Mouse (Mus musculus): ENCODE measurements around the gene Cdc20.
A peak's percentile ranks its signal among the peaks of the same experiment; 100 is the strongest.

Gene Cdc20

DNA sequence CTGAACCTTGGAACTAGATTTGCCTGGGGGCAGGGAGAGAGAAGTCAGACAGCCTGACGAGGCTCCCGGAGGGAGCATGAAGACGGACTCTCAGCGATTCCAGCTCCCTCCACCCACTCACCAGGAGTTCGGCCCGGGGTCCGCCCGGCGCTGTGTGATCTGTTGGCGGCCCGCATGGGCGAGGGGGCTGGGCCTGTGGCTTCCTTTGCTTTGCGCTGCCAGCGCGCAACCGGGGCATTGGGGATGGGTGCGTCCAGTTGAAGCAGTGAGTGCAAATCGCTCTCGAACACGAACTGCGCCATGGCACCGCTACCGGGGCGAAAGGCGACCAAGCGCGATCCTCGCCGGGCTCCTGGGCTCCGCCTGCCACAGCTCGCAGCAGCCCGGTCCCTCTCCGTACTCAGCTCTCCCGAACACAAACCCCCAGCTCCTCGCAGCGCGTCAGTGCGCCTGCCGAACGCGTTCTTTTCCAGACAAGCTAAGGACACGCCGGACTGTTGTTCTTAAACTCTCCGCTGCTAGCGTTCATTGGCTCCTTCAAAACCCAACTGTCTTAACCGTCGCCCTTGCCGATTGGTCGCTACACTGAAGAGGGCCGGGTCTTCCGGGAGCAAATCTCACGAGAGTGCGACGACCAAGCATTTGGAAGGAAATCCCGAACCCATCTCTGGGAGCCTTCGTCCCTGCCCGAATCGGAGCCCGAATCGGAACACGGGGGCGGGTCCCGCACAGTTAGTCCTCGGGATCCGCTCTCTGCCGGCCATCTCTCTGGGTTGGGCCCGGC is at the start of gene Cdc20:
Cdc20 (minus strand) TSS at position 533 of the 784 bp plus-strand sequence.
- Histone ChIP-seq H3K27me3 (ENCODE audit: insufficient read depth, low read length) (no peaks in the 10 kb centered on the region), H3K36me3 (ENCODE audit: insufficient read depth, low read length) (peaks cover 47% of the 10 kb centered on the region), H3K9me3 (ENCODE audit: low read length) (no peaks in the 10 kb centered on the region), H3K4me1 (replicated peaks; ENCODE audit: low read depth, low read length) (peaks cover 52% of the 10 kb centered on the region), H3K4me3 (replicated peaks; ENCODE audit: low read length) (peak within 1 kb of the TSS; percentile 97)
- TF ChIP-seq NANOG (IDR thresholded peaks at IDR 0.05; ENCODE audit: borderline replicate concordance, low read length) (no peak), POU5F1 (IDR thresholded peaks at IDR 0.05; ENCODE audit: borderline replicate concordance, low read length) (no peak), CTCF (conservative IDR thresholded peaks at IDR 0.05; ENCODE audit: low read length) (no peak)

DNA sequence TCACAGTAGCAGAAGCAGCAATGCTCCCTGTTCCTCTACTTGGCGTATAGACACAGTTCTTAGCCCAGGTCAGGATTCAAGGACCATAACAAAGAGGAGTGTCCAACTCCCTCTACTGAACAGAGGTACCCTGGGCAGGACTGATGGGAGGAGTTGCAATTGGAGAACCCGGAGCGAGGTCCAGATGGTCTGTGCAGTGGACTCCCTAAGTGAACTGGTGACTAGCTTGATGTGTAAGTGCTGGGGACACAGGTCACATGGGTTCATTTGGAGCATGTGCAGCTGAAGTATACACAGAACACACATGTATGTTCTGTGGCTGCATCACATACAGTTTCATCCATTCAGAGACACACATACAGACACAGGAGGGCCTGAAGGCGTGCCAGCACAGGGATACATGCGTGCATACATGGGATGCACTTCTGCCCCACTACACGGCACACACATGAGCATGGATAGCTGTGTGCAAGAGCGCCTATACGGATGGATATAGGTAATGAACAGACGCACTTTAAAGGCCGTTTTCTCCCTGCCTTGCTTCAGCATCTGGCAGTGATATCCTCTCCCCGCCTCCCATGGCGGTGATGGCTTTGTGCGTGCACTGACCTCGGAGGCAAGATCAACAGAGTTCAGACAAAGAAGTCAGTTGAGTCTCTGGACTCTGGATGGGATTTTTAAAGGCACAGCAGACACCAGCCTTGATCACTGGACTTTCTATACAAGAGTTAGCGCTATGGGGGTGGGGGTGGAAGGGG is 39.8 kb upstream of the Cdc20 start:
- peaks cover 17% of the 10 kb centered on the region for H3K4me1 ChIP-seq (replicated peaks; ENCODE audit: low read depth, low read length)
- no peak for TF ChIP-seq NANOG (IDR thresholded peaks at IDR 0.05; ENCODE audit: borderline replicate concordance, low read length)
- no peak for TF ChIP-seq CTCF (conservative IDR thresholded peaks at IDR 0.05; ENCODE audit: low read length)
- TF ChIP-seq POU5F1 (IDR thresholded peaks at IDR 0.05; ENCODE audit: borderline replicate concordance, low read length), result no peak
- H3K27me3 ChIP-seq (ENCODE audit: insufficient read depth, low read length), result peaks cover 47% of the 10 kb centered on the region
- H3K4me3 ChIP-seq (replicated peaks; ENCODE audit: low read length), result no peak overlapping the region
- peaks cover 9% of the 10 kb centered on the region for H3K9me3 ChIP-seq (ENCODE audit: low read length)
- no peaks in the 10 kb centered on the region for H3K36me3 ChIP-seq (ENCODE audit: insufficient read depth, low read length)

DNA sequence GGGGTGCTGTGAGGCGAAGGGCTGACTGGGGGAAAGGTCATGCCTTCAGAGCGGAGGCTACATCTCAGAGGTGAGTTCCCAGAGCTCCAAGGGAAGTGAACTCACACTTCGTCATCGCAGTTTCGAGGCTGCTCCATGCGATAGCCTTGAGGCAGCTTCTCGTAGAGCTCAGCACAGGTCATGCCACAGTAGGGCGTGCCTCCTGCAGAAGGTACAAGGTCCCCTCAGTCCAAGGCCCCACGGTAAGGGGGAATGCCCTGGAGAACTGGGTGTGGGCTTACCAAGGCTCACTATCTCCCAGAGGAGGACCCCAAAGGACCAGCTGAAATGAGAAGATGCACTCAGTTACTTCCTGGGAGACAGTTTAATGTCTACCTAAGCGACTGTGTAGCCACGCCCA is 35.5 kb upstream of the Cdc20 start:
- Histone ChIP-seq H3K9me3 (ENCODE audit: low read length) (peaks cover 11% of the 10 kb centered on the region), H3K27me3 (ENCODE audit: insufficient read depth, low read length) (peaks cover 24% of the 10 kb centered on the region), H3K36me3 (ENCODE audit: insufficient read depth, low read length) (no peaks in the 10 kb centered on the region), H3K4me3 (replicated peaks; ENCODE audit: low read length) (no peak overlapping the region), H3K4me1 (replicated peaks; ENCODE audit: low read depth, low read length) (peaks cover 20% of the 10 kb centered on the region)
- no peak for TF ChIP-seq CTCF (conservative IDR thresholded peaks at IDR 0.05; ENCODE audit: low read length)
- TF ChIP-seq POU5F1 (IDR thresholded peaks at IDR 0.05; ENCODE audit: borderline replicate concordance, low read length), result no peak
- TF ChIP-seq NANOG (IDR thresholded peaks at IDR 0.05; ENCODE audit: borderline replicate concordance, low read length), result no peak

DNA sequence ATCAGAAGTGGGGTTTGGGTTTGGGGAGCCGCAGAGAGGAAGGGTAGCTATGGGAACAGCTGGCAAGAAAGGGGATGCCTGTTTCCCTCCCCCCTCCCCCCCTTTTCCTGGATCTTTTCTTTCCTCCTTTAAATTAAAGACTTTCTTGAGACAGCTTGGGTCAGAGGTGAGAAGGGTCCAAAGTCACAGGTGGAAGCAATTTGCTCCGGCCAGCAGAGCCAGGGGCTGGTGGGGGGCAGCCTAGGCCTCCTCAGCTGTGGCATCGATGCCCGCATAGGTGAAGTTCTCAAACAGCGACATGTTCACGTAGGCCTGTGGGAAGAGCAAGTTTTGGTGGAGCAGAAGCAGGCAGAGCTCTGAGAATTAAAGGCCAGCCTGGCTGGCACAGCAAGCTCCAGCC is 34.1 kb upstream of the Cdc20 start:
- Histone ChIP-seq H3K4me3 (replicated peaks; ENCODE audit: low read length) (no peak overlapping the region), H3K27me3 (ENCODE audit: insufficient read depth, low read length) (peaks cover 21% of the 10 kb centered on the region), H3K4me1 (replicated peaks; ENCODE audit: low read depth, low read length) (peaks cover 13% of the 10 kb centered on the region), H3K36me3 (ENCODE audit: insufficient read depth, low read length) (no peaks in the 10 kb centered on the region), H3K9me3 (ENCODE audit: low read length) (peaks cover 11% of the 10 kb centered on the region)
- TF ChIP-seq POU5F1 (IDR thresholded peaks at IDR 0.05; ENCODE audit: borderline replicate concordance, low read length), result no peak
- TF ChIP-seq CTCF (conservative IDR thresholded peaks at IDR 0.05; ENCODE audit: low read length), result no peak
- TF ChIP-seq NANOG (IDR thresholded peaks at IDR 0.05; ENCODE audit: borderline replicate concordance, low read length), result no peak

DNA sequence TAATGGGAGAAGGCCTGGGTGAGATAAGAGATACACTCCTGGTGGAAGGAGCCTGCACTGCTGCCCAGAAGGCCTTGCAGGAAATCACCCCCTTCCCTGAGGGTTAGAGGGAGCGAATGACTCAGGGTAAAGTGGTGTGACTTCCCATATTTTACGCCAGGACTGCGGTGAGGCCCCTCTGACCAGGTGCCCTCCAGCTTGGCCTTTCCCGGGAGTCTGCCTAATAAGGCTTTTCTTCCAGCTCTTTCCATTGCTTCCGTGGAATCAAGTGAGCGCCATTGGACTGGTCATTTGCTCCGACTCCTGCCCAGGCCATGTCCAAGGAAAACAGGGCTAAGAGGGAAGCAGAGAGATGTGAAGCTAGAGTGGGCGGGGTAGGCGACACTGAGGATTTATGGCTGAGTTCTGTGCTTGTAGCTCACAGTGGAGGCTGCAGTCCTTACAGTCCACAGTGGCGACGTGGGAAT is 28.6 kb upstream of the Cdc20 start:
- H3K27me3 ChIP-seq (ENCODE audit: insufficient read depth, low read length), result peaks cover 38% of the 10 kb centered on the region

DNA sequence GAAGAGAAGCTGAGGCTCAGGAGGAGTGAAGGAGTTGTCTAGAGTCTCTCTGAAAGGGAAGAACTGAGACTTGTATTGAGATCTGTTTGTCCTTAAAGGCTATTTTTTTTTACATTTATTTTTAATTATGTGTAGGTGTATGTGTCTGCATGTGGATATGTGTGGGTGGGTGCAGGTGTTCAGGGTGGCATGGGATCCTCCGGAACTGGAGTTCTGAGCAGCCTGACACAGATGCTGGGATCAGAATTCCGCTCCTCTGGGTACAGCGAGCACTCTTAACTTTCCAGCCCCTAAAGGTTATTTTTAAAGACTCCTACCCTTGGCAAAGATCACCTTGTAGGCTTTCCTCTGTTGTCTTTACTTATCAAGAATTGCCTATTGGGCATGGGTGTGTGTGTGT is 27.8 kb upstream of the Cdc20 start:
- H3K4me3 ChIP-seq (replicated peaks; ENCODE audit: low read length), result no peak overlapping the region
- H3K27me3 ChIP-seq (ENCODE audit: insufficient read depth, low read length), result peaks cover 38% of the 10 kb centered on the region
- H3K9me3 ChIP-seq (ENCODE audit: low read length), result no peaks in the 10 kb centered on the region
- no peak for TF ChIP-seq CTCF (conservative IDR thresholded peaks at IDR 0.05; ENCODE audit: low read length)
- no peak for TF ChIP-seq POU5F1 (IDR thresholded peaks at IDR 0.05; ENCODE audit: borderline replicate concordance, low read length)
- no peak for TF ChIP-seq NANOG (IDR thresholded peaks at IDR 0.05; ENCODE audit: borderline replicate concordance, low read length)
- no peaks in the 10 kb centered on the region for H3K36me3 ChIP-seq (ENCODE audit: insufficient read depth, low read length)
- H3K4me1 ChIP-seq (replicated peaks; ENCODE audit: low read depth, low read length), result peaks cover 5% of the 10 kb centered on the region

More for the DNA sequence above, 28.6 kb upstream of the Cdc20 start:
- no peaks in the 10 kb centered on the region for H3K36me3 ChIP-seq (ENCODE audit: insufficient read depth, low read length)
- no peaks in the 10 kb centered on the region for H3K9me3 ChIP-seq (ENCODE audit: low read length)
- peaks cover 7% of the 10 kb centered on the region for H3K4me1 ChIP-seq (replicated peaks; ENCODE audit: low read depth, low read length)
- TF ChIP-seq CTCF (conservative IDR thresholded peaks at IDR 0.05; ENCODE audit: low read length), result no peak
- no peak for TF ChIP-seq POU5F1 (IDR thresholded peaks at IDR 0.05; ENCODE audit: borderline replicate concordance, low read length)
- no peak for TF ChIP-seq NANOG (IDR thresholded peaks at IDR 0.05; ENCODE audit: borderline replicate concordance, low read length)
- no peak overlapping the region for H3K4me3 ChIP-seq (replicated peaks; ENCODE audit: low read length)

DNA sequence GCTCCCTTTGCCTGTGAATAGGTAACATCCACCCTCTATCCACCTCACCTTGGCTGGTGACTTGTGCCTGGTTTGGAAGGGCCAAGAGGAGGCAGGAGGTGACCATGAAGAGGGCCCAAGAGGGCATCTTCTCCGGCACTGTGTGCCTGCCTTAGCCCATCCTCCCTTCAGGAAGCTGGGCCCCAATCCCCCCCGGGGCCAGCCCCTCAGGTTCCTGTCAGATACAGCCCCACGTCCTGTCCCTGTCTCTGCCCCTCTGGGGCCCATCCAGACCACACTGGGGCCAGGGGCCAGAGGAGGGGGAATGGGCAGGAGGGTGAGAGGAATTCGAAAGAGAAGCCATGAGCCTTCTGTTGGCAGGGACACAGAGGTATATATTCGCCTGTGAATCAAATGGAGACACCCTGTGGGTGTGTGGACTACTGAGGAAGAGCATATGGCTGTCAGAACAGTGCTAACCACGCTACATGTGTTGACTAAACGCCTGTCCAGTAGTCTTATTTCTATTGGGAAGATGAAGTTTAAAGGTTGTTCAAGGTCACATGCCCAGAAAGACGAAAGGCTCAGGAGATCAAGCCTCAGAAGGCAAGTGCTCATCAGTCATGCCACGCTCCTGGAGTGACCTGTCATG is 20.3 kb upstream of the Cdc20 start, which contains the start of gene Mpl:
Mpl (minus strand) TSS at position 169 of the 631 bp plus-strand sequence.
- H3K27me3 ChIP-seq (ENCODE audit: insufficient read depth, low read length), result peaks cover 32% of the 10 kb centered on the region
- no peak for TF ChIP-seq NANOG (IDR thresholded peaks at IDR 0.05; ENCODE audit: borderline replicate concordance, low read length)
- no peak for TF ChIP-seq CTCF (conservative IDR thresholded peaks at IDR 0.05; ENCODE audit: low read length)
- no peak for TF ChIP-seq POU5F1 (IDR thresholded peaks at IDR 0.05; ENCODE audit: borderline replicate concordance, low read length)
- H3K4me1 ChIP-seq (replicated peaks; ENCODE audit: low read depth, low read length), result no peaks in the 10 kb centered on the region; the same call in 1 of the 2 replicates
- no peaks in the 10 kb centered on the region for H3K9me3 ChIP-seq (ENCODE audit: low read length)
- H3K36me3 ChIP-seq (ENCODE audit: insufficient read depth, low read length), result no peaks in the 10 kb centered on the region
- H3K4me3 ChIP-seq (replicated peaks; ENCODE audit: low read length), result no peak within 1 kb of the TSS

Measured in E14TG2a.4 (cell line).